Mouse (Mus musculus): ENCODE measurements around the gene Pi4ka. TPM values are rescaled to one million over a fixed set of nuclear protein-coding genes. Genes with fewer than 3 reads are reported as not detected.

Pi4ka gene
- total RNA-seq, 2 experiments from 2014 or later = 285 to 292 TPM

- peak in 1 of 2 experiments; percentile 41 for DNase-seq (ENCODE audit: low spot score in 2 of 2)
Measured at GRCm38 (mm10) chr16:17336089-17336488, 70.0 kb downstream of the Pi4ka start.

- no peak for DNase-seq (ENCODE audit: low spot score in 2 of 2)
Measured at GRCm38 (mm10) chr16:17334574-17334973, 71.5 kb downstream of the Pi4ka start.

- DNase-seq (ENCODE audit: low spot score in 2 of 2) = no peak
Measured at GRCm38 (mm10) chr16:17331855-17332254, 74.3 kb downstream of the Pi4ka start.

GRCm38 (mm10) chr16:17331116-17331515, 75.0 kb downstream of the Pi4ka start, which contains the start of gene Serpind1:
Serpind1 (plus strand) TSS chr16:17331371.
- DNase-seq (ENCODE audit: low spot score in 2 of 2) = no peak

GRCm38 (mm10) chr16:17329848-17330570, 76.1 kb downstream of the Pi4ka start:
- peak in 1 of 2 experiments; percentile 42 for DNase-seq (ENCODE audit: low spot score in 2 of 2)

- DNase-seq (ENCODE audit: low spot score in 2 of 2) = no peak
Measured at GRCm38 (mm10) chr16:17326064-17326463, 80.0 kb downstream of the Pi4ka start.

- DNase-seq (ENCODE audit: low spot score in 2 of 2) = no peak
Measured at GRCm38 (mm10) chr16:17324745-17325144, 81.4 kb downstream of the Pi4ka start.

- no peak for DNase-seq (ENCODE audit: low spot score in 2 of 2)
Measured at GRCm38 (mm10) chr16:17321481-17321880, 84.6 kb downstream of the Pi4ka start.

- DNase-seq (ENCODE audit: low spot score in 2 of 2) = peak in 1 of 2 experiments; percentile 52
Measured at GRCm38 (mm10) chr16:17316554-17316953, 89.6 kb downstream of the Pi4ka start.

GRCm38 (mm10) chr16:17312531-17312930, 93.6 kb downstream of the Pi4ka start:
- peak in 1 of 2 experiments; percentile 67 for DNase-seq (ENCODE audit: low spot score in 2 of 2)

- no peak for DNase-seq (ENCODE audit: low spot score in 2 of 2)
Measured at GRCm38 (mm10) chr16:17309036-17309435, 97.1 kb downstream of the Pi4ka start.

GRCm38 (mm10) chr16:17307461-17307860, 98.7 kb downstream of the Pi4ka start:
- DNase-seq (ENCODE audit: low spot score in 2 of 2) = no peak

GRCm38 (mm10) chr16:17303521-17304245, 102.4 kb downstream of the Pi4ka start:
- no peak for DNase-seq (ENCODE audit: low spot score in 2 of 2)

GRCm38 (mm10) chr16:17300818-17301217, 105.3 kb downstream of the Pi4ka start:
- DNase-seq (ENCODE audit: low spot score in 2 of 2) = no peak

- DNase-seq (ENCODE audit: low spot score in 2 of 2) = peak in 1 of 2 experiments; percentile 53
Measured at GRCm38 (mm10) chr16:17292751-17293150, 113.4 kb downstream of the Pi4ka start.

- no peak for DNase-seq (ENCODE audit: low spot score in 2 of 2)
Measured at GRCm38 (mm10) chr16:17291016-17291415, 115.1 kb downstream of the Pi4ka start.

GRCm38 (mm10) chr16:17287103-17287502, 119.0 kb downstream of the Pi4ka start:
- no peak for DNase-seq (ENCODE audit: low spot score in 2 of 2)

GRCm38 (mm10) chr16:17283151-17283550, 123.0 kb downstream of the Pi4ka start:
- DNase-seq (ENCODE audit: low spot score in 2 of 2) = no peak

- DNase-seq (ENCODE audit: low spot score in 2 of 2) = no peak
Measured at GRCm38 (mm10) chr16:17280471-17280870, 125.6 kb downstream of the Pi4ka start.

- peak; percentile 59 to 78 for DNase-seq (ENCODE audit: low spot score in 2 of 2)
Measured at GRCm38 (mm10) chr16:17277342-17278211, 128.5 kb downstream of the Pi4ka start.

Data from layer of hippocampus, adult 18-20 months (tissue).